Mouse (Mus musculus) T-helper 1 cell (primary cell): ENCODE data around the gene Neurl1a.

ENCODE experiments used
- in situ Hi-C: fragments of 300-600 bp; cut with MboI, MseI; formaldehyde crosslinking; loops from one replicate; pipeline ENCODE4 v1.15.1; 2025; ENCODE audit warnings: high pct_unique_total_duplicates

The Neurl1a gene

GRCm38 (mm10) chr19:47242227-47242626, 63.6 kb downstream of the Neurl1a start:
- in situ Hi-C loops, result no loop called here

- in situ Hi-C loops, result no loop called here
These were observed 66.9 kb downstream of the Neurl1a start for GRCm38 (mm10) chr19:47245512-47245911.

- in situ Hi-C loops, result no loop called here
These were observed 69.2 kb downstream of the Neurl1a start for GRCm38 (mm10) chr19:47247791-47248190.

- in situ Hi-C loops, result no loop called here
These were observed 69.7 kb downstream of the Neurl1a start for GRCm38 (mm10) chr19:47248296-47248695.

GRCm38 (mm10) chr19:47248906-47249568, 70.4 kb downstream of the Neurl1a start:
- in situ Hi-C loops, result no loop called here

GRCm38 (mm10) chr19:47250931-47251330, 72.3 kb downstream of the Neurl1a start:
- in situ Hi-C loops, result no loop called here

- in situ Hi-C loops, result no loop called here
These were observed 74.5 kb downstream of the Neurl1a start for GRCm38 (mm10) chr19:47253053-47253628.

- in situ Hi-C loops, result no loop called here
These were observed 76.4 kb downstream of the Neurl1a start for GRCm38 (mm10) chr19:47255036-47255435.

- in situ Hi-C loops, result no loop called here
These were observed 77.3 kb downstream of the Neurl1a start for GRCm38 (mm10) chr19:47255919-47256318.

- in situ Hi-C loops, result no loop called here
These were observed 81.0 kb downstream of the Neurl1a start for GRCm38 (mm10) chr19:47259581-47259980.

GRCm38 (mm10) chr19:47261196-47261595, 82.6 kb downstream of the Neurl1a start:
- in situ Hi-C loops, result no loop called here

GRCm38 (mm10) chr19:47263621-47264020, 85.0 kb downstream of the Neurl1a start:
- in situ Hi-C loops, result no loop called here

- in situ Hi-C loops, result no loop called here
These were observed 85.9 kb downstream of the Neurl1a start for GRCm38 (mm10) chr19:47264322-47265092.

GRCm38 (mm10) chr19:47266070-47266801, 87.6 kb downstream of the Neurl1a start:
- in situ Hi-C loops, result no loop called here

- in situ Hi-C loops, result no loop called here
These were observed 88.4 kb downstream of the Neurl1a start for GRCm38 (mm10) chr19:47267066-47267465.

- in situ Hi-C loops, result no loop called here
These were observed 91.1 kb downstream of the Neurl1a start for GRCm38 (mm10) chr19:47269729-47270128.

- in situ Hi-C loops, result no loop called here
These were observed 91.9 kb downstream of the Neurl1a start for GRCm38 (mm10) chr19:47270520-47270919.

GRCm38 (mm10) chr19:47276730-47277129, 98.1 kb downstream of the Neurl1a start:
- in situ Hi-C loops, result no loop called here

GRCm38 (mm10) chr19:47279372-47279771, 100.8 kb downstream of the Neurl1a start:
- in situ Hi-C loops, result no loop called here

- in situ Hi-C loops, result no loop called here
These were observed 101.3 kb downstream of the Neurl1a start for GRCm38 (mm10) chr19:47279788-47280532.

GRCm38 (mm10) chr19:47280894-47281293, 102.3 kb downstream of the Neurl1a start:
- in situ Hi-C loops, result no loop called here
